Mouse (Mus musculus): ENCODE measurements at regions not wholly inside any gene's neighbourhood (a gene's known extent, or its start where the extent isn't known, plus 50 kb on each side); places are given as distances from the start of the nearest gene placed in this dataset.

DNA sequence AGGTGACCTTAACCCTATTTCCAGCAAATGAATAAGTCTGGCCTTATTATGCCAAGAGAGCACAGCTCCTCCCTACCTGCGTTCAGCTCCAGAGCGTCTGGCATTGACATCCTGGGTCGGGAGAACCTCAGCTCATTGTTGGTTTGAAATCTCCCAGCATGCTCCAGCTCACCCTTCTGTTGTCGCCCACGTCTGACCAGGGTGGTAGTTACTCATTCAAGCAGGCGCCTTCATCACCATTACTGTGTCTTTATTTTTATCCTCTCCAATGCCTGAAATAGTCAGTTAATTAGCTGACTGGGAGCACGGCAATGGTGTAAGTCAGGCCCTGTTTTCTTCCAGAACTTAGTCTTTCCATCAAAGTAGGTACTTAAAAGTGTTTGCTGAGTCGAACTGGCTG, 90.8 kb upstream of the Cxcr4 start:
- Histone ChIP-seq H3K9me3 (ENCODE audit: control insufficient read depth, low read length) (no peaks in the 10 kb centered on the region), H3K36me3 (ENCODE audit: control insufficient read depth, insufficient read depth, low read length) (no peaks in the 10 kb centered on the region), H3K4me1 (ENCODE audit: control insufficient read depth, insufficient read depth, low read length) (peaks cover 34% of the 10 kb centered on the region), H3K27me3 (ENCODE audit: control insufficient read depth, insufficient read depth, low read length) (no peaks in the 10 kb centered on the region), H3K4me2 (ENCODE audit: low read length) (no peak overlapping the region), H3K4me3 (replicated peaks; ENCODE audit: low read depth, low read length) (no peak overlapping the region), H3K27ac (replicated peaks; ENCODE audit: low read depth, low read length) (no peak overlapping the region), H3K9ac (replicated peaks; ENCODE audit: low read length) (no peak overlapping the region)
- ATAC-seq (ENCODE audit: low FRiP score, low TSS enrichment) (no peak), DNase-seq (no peak)
- WGBS: 80% methylated on average over 8 of the region's 8 CpGs

DNA sequence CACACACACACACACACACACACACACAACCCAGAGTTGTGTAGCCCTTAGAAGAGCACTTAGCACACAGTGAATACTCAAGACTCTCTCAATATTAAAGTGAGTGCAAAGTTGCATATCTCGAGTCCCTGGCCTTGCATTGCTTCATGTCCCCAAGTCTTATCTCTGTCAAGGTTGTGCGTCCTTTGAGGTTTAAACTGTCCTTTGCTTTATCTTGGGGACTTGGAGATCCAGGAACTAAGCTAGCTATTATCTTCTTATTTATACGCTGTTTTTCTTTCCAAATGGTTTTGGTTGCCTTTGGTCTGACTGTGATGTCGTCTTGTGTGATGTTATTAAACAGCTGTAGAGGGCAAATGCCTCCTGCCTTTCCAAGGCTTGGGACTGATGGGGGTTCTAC, 89.2 kb upstream of the Cxcr4 start:
- H3K36me3 ChIP-seq (ENCODE audit: control insufficient read depth, insufficient read depth, low read length): no peaks in the 10 kb centered on the region

DNA sequence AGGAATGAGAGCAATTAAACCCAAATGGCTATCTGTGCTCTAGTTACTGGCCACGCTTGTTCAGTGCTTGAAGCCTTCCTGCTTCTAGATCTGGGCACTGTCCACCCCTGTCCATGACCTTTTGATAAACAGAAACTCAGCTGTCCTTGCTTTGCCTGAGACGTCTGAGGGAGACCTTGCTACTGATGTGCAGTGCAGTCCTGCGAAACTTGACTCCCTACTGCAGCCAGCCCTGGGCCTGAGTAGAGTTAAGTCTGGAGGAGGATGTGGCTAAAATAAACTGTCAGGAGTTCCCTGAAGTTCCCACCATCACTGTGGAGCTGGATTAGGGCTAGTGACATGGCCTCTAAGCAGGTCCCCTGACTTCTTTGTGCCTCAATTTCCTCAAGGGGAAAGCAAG, 88.4 kb upstream of the Cxcr4 start:
- DNase-seq: no peak
- WGBS: 71% methylated on average over 3 of the region's 3 CpGs

More for the DNA sequence above, 89.2 kb upstream of the Cxcr4 start:
- H3K27me3 ChIP-seq (ENCODE audit: control insufficient read depth, insufficient read depth, low read length): no peaks in the 10 kb centered on the region
- no peak overlapping the region for H3K4me3 ChIP-seq (replicated peaks; ENCODE audit: low read depth, low read length)
- no peak overlapping the region for H3K27ac ChIP-seq (replicated peaks; ENCODE audit: low read depth, low read length)
- H3K9ac ChIP-seq (replicated peaks; ENCODE audit: low read length): no peak overlapping the region
- H3K9me3 ChIP-seq (ENCODE audit: control insufficient read depth, low read length): no peaks in the 10 kb centered on the region
- no peak for DNase-seq
- ATAC-seq (ENCODE audit: low FRiP score, low TSS enrichment): no peak
- WGBS: 69% methylated on average over 4 of the region's 4 CpGs
- H3K4me2 ChIP-seq (ENCODE audit: low read length): no peak overlapping the region
- peaks cover 23% of the 10 kb centered on the region for H3K4me1 ChIP-seq (ENCODE audit: control insufficient read depth, insufficient read depth, low read length)

DNA sequence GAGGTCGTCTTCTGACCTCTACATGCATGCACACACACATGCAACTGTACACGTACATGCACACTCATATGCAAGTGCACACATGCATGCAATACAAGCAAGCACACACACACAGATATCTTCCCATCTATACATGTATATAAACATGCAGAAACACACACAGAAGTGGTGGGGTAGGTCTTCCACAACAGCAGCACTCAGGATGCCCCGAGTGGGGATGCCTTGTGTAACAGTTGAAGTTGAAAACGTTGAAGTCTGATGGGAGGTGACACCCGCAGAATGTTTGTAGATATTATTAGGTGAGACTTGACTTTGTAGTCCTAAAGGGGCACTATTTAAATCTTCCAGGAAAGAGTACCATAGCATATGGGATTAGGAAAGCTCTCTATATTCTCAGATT, 87.9 kb upstream of the Cxcr4 start:
- Histone ChIP-seq H3K9me3 (ENCODE audit: control insufficient read depth, low read length) (no peaks in the 10 kb centered on the region), H3K9ac (replicated peaks; ENCODE audit: low read length) (no peak overlapping the region), H3K4me2 (ENCODE audit: low read length) (no peak overlapping the region), H3K4me3 (replicated peaks; ENCODE audit: low read depth, low read length) (no peak overlapping the region), H3K27ac (replicated peaks; ENCODE audit: low read depth, low read length) (no peak overlapping the region), H3K27me3 (ENCODE audit: control insufficient read depth, insufficient read depth, low read length) (no peaks in the 10 kb centered on the region), H3K4me1 (ENCODE audit: control insufficient read depth, insufficient read depth, low read length) (peaks cover 17% of the 10 kb centered on the region), H3K36me3 (ENCODE audit: control insufficient read depth, insufficient read depth, low read length) (no peaks in the 10 kb centered on the region)
- 77% methylated on average over 5 of the region's 5 CpGs for WGBS
- ATAC-seq (ENCODE audit: low FRiP score, low TSS enrichment) (peak; percentile 27; the same call in 1 of the 2 replicates), DNase-seq (no peak)

More for the DNA sequence above, 88.4 kb upstream of the Cxcr4 start:
- Histone ChIP-seq H3K27ac (replicated peaks; ENCODE audit: low read depth, low read length) (no peak overlapping the region), H3K9ac (replicated peaks; ENCODE audit: low read length) (no peak overlapping the region), H3K27me3 (ENCODE audit: control insufficient read depth, insufficient read depth, low read length) (no peaks in the 10 kb centered on the region), H3K4me1 (ENCODE audit: control insufficient read depth, insufficient read depth, low read length) (peaks cover 17% of the 10 kb centered on the region), H3K4me3 (replicated peaks; ENCODE audit: low read depth, low read length) (no peak overlapping the region), H3K36me3 (ENCODE audit: control insufficient read depth, insufficient read depth, low read length) (no peaks in the 10 kb centered on the region), H3K9me3 (ENCODE audit: control insufficient read depth, low read length) (no peaks in the 10 kb centered on the region), H3K4me2 (ENCODE audit: low read length) (no peak overlapping the region)
- no peak for ATAC-seq (ENCODE audit: low FRiP score, low TSS enrichment)

DNA sequence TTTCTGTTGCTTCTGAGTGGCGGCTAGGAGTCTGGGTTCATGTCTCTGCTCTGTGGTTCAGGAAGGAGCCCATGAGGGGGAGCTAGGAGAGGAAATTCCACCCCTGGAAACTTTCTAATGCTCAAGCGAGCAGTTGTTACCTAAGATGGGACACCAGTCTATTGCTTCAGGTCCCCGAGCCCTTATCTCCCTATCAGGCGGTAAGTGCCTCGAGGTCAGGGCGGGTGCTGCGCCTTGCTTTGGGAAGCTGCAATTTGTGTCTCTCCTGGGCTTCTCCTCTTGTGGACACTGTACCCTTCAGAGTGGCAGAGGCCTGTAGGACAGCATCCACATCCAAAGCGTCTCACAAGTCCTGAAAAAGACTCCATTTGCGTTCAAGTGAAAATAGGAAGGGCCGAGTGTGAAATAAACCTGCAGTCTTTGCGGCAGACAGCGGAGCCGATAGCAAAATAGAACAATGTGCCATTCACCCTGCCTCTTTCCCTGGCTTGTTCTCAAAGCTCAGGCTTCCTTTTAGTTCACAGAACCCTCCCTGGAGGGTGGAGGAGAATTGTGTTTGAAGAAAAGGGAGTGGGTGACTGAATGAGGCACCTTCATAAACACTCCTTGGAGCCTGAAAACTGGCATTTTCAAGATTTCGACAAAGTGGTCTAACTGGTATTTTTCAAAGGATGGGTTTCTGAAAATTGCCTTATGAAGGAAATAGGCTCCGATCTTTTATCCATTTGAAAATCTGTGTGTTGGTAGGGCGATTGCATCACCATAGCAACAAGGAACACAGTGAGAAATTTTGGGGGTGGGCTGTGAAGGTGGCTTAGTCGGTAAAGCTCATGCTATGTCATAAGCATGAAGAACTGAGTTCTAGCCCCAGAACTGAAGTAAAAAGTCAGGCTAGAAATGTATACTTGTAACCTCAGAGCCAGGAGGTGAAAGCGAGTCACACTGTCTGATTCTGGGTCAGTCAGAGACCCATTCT, 87.2 kb upstream of the Cxcr4 start:
- DNase-seq (peak; percentile 50), ATAC-seq (ENCODE audit: low FRiP score, low TSS enrichment) (peak; percentile 34; the same call in 1 of the 2 replicates)
- Histone ChIP-seq H3K27me3 (ENCODE audit: control insufficient read depth, insufficient read depth, low read length) (no peaks in the 10 kb centered on the region), H3K9me3 (ENCODE audit: control insufficient read depth, low read length) (no peaks in the 10 kb centered on the region), H3K36me3 (ENCODE audit: control insufficient read depth, insufficient read depth, low read length) (no peaks in the 10 kb centered on the region), H3K4me1 (ENCODE audit: control insufficient read depth, insufficient read depth, low read length) (peaks cover 17% of the 10 kb centered on the region), H3K27ac (replicated peaks; ENCODE audit: low read depth, low read length) (peak overlapping the region; percentile 28), H3K4me3 (replicated peaks; ENCODE audit: low read depth, low read length) (no peak overlapping the region), H3K9ac (replicated peaks; ENCODE audit: low read length) (no peak overlapping the region), H3K4me2 (ENCODE audit: low read length) (no peak overlapping the region)
- 28% methylated on average over 18 of the region's 18 CpGs for WGBS

DNA sequence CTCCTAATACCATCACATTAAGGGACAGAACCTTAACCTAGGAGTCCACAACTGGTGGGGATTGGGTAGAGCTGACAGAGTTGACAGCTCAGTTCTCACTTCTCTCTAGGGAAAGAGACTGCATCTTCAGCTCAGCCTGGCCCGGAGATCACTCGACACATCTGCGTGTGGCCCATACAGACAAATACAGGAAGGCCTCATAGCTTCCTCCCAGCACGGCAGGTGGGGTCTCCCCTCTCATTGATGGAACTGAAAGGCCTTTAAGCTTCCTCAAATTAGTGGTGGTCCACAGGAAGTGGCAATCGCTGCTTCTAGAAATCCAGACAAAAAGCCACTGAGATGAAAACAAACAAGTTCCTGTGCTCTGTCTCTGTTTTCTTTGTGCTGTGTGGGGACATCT, 83.4 kb upstream of the Cxcr4 start:
- Histone ChIP-seq H3K36me3 (ENCODE audit: control insufficient read depth, insufficient read depth, low read length) (no peaks in the 10 kb centered on the region), H3K9ac (replicated peaks; ENCODE audit: low read length) (no peak overlapping the region), H3K4me1 (ENCODE audit: control insufficient read depth, insufficient read depth, low read length) (peaks cover 15% of the 10 kb centered on the region), H3K27ac (replicated peaks; ENCODE audit: low read depth, low read length) (no peak overlapping the region), H3K9me3 (ENCODE audit: control insufficient read depth, low read length) (no peaks in the 10 kb centered on the region), H3K27me3 (ENCODE audit: control insufficient read depth, insufficient read depth, low read length) (no peaks in the 10 kb centered on the region), H3K4me3 (replicated peaks; ENCODE audit: low read depth, low read length) (no peak overlapping the region), H3K4me2 (ENCODE audit: low read length) (no peak overlapping the region)
- 90% methylated on average over 5 of the region's 5 CpGs for WGBS
- ATAC-seq (ENCODE audit: low FRiP score, low TSS enrichment) (no peak), DNase-seq (no peak)

DNA sequence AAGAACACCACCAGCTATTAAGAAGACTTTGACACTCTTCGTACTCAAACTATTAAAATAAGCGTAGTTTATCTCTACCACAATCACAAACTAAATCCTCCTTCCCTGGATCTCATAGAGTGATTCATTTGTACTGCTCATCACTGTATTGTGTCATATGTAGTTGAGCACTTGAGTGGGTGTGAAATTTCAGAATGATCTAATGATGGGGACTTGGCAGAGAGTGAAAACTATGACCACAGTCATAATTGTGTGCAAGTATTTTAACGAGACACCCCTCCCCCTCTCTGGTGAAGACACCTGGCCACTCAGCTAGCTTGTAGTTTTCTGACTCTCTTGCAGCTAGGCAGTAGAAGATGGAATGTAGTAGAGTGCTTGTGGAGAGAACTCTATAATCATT, 80.2 kb upstream of the Cxcr4 start:
- no peaks in the 10 kb centered on the region for H3K36me3 ChIP-seq (ENCODE audit: control insufficient read depth, insufficient read depth, low read length)
- H3K9me3 ChIP-seq (ENCODE audit: control insufficient read depth, low read length): no peaks in the 10 kb centered on the region
- peaks cover 13% of the 10 kb centered on the region for H3K4me1 ChIP-seq (ENCODE audit: control insufficient read depth, insufficient read depth, low read length)
- WGBS: 95% methylated on average over 3 of the region's 3 CpGs
- H3K27me3 ChIP-seq (ENCODE audit: control insufficient read depth, insufficient read depth, low read length): no peaks in the 10 kb centered on the region
- H3K4me2 ChIP-seq (ENCODE audit: low read length): no peak overlapping the region
- no peak overlapping the region for H3K4me3 ChIP-seq (replicated peaks; ENCODE audit: low read depth, low read length)
- DNase-seq: no peak
- no peak for ATAC-seq (ENCODE audit: low FRiP score, low TSS enrichment)
- no peak overlapping the region for H3K27ac ChIP-seq (replicated peaks; ENCODE audit: low read depth, low read length)
- H3K9ac ChIP-seq (replicated peaks; ENCODE audit: low read length): no peak overlapping the region

DNA sequence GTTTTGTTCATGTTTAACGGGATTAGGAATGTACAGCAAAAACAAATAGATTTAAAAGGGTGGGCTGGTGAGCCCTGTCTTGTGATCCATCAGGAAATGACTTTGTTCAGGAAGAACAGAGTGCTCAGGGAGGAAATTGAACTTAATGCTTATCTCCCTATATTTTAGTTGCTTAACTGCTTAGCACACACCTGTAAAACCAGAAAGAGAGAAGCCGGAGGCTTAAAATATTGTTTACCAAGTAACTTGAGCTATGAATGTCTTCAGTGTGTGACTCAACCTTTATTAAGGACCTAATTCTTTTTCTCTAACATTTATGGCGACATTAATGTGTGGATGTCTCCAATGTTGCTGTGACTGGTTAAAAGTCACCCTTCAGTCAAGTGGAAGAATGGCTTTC, 79.4 kb upstream of the Cxcr4 start:
- H3K4me3 ChIP-seq (replicated peaks; ENCODE audit: low read depth, low read length): no peak overlapping the region
- DNase-seq (no peak), ATAC-seq (ENCODE audit: low FRiP score, low TSS enrichment) (no peak)
- peaks cover 13% of the 10 kb centered on the region for H3K4me1 ChIP-seq (ENCODE audit: control insufficient read depth, insufficient read depth, low read length)
- WGBS: 89% methylated on average over 3 of the region's 3 CpGs
- no peak overlapping the region for H3K9ac ChIP-seq (replicated peaks; ENCODE audit: low read length)
- no peaks in the 10 kb centered on the region for H3K36me3 ChIP-seq (ENCODE audit: control insufficient read depth, insufficient read depth, low read length)
- no peak overlapping the region for H3K4me2 ChIP-seq (ENCODE audit: low read length)
- H3K27me3 ChIP-seq (ENCODE audit: control insufficient read depth, insufficient read depth, low read length): no peaks in the 10 kb centered on the region
- H3K27ac ChIP-seq (replicated peaks; ENCODE audit: low read depth, low read length): no peak overlapping the region
- no peaks in the 10 kb centered on the region for H3K9me3 ChIP-seq (ENCODE audit: control insufficient read depth, low read length)

DNA sequence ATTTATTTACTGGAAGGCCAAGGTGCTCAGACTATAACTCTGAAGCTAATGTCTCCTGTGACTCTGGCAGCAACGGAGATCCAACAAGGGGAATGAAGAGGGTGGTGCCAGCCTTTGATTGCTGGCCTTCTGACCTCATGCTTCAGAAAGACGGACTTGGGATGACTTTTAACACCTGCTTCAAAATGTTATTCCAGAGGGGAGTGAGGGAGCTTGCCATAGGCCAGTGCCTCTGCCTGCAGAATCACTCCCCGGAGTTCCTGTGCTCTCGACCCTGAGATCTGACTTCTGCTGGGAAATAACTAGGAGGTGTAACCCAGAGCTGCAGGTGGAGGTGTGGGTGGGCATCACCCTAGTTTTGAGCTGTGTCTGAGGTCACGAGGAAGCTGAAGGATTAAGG, 78.9 kb upstream of the Cxcr4 start:
- Histone ChIP-seq H3K36me3 (ENCODE audit: control insufficient read depth, insufficient read depth, low read length) (no peaks in the 10 kb centered on the region), H3K4me3 (replicated peaks; ENCODE audit: low read depth, low read length) (no peak overlapping the region), H3K27me3 (ENCODE audit: control insufficient read depth, insufficient read depth, low read length) (no peaks in the 10 kb centered on the region), H3K4me1 (ENCODE audit: control insufficient read depth, insufficient read depth, low read length) (peaks cover 13% of the 10 kb centered on the region), H3K27ac (replicated peaks; ENCODE audit: low read depth, low read length) (no peak overlapping the region), H3K9ac (replicated peaks; ENCODE audit: low read length) (no peak overlapping the region), H3K4me2 (ENCODE audit: low read length) (no peak overlapping the region), H3K9me3 (ENCODE audit: control insufficient read depth, low read length) (no peaks in the 10 kb centered on the region)
- 68% methylated on average over 5 of the region's 5 CpGs for WGBS
- DNase-seq (no peak), ATAC-seq (ENCODE audit: low FRiP score, low TSS enrichment) (no peak)
